Mouse (Mus musculus) B cell, adult 67 days (primary cell): Measurements from ENCODE around the gene Camk1d. TPM values are rescaled to one million over a fixed set of nuclear protein-coding genes. Genes with fewer than 3 reads are reported as not detected.

Experiments
- total RNA-seq, 2 experiments: library from RNA; stranded (reverse); gene quantifications; 4 replicates each; pipeline ENCODE4 v1.2.4; 2023

Gene Camk1d
- total RNA-seq: 10 to 100 TPM; 49.3 to 60.7 TPM

DNA sequence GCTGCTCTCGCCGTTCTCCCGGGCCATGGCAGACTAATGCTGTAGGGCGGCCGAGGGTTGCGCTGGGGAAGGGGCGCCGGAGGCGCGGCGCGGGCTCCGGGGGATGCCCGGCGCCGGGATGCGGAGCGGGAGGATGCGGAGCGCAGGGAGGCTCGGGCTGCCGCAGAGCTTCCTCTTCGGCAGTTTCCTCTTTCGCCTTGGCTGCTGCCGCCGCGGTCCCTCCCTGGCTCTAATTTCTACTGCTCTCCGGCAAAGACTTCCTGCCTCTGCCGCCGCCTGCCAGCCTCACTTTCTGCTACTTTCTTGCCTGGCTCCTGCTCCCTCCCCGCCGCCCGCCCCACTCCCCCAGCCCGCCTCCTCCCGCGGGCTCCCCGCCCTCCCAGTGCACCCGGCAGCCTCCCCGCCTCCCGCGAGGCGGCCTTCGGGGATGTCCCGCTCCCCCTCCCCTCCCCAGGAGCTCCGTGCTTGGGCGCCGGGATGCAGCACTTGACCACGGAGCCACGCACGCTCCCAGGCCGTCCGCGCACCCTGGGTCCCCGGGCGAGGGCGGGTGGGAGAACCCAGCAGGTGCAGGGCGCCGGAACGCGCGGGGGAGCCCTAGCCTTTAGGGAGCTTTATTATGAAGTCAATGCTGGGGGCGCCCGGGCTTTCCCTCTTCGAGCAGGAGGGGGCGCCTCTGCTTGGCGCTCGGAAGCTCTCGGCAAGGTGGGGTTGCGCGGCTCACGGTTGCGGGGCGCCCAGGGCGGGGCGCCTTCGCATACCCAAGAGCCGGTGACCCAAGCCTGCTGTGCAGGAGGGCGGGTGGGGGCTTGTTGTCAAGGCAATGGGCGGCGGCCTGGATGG is at the start of gene Camk1d:
TSS of gene Camk1d (minus strand) at position 305 of the 843 bp plus-strand sequence.

Other genes with a start within 250 kb of the Camk1d start
- gene Nudt5, start 130.5 kb upstream of the Camk1d start, total RNA-seq: 10 to 100 TPM; 27.7 to 35.7 TPM
- gene Cdc123, start 130.6 kb upstream of the Camk1d start, total RNA-seq: 10 to 100 TPM; 98.8 to 99.5 TPM
- gene Gm13199, start 148.4 kb upstream of the Camk1d start, total RNA-seq: 1 to 10 TPM; 3.7 to 5.0 TPM
- gene Sec61a2, start 180.9 kb upstream of the Camk1d start, total RNA-seq: 10 to 100 TPM; 32.5 to 45.0 TPM
- 1 to 10 TPM in 1 of 2 experiments, under 1 TPM in 1; 0.59 to 1.9 TPM for gene Dhtkd1, start 228.3 kb upstream of the Camk1d start, total RNA-seq
- 10 to 100 TPM; 59.8 to 63.3 TPM for gene Upf2, start 237.0 kb upstream of the Camk1d start, total RNA-seq